Mouse (Mus musculus): ENCODE results near the gene Sema4c. TPM values are rescaled to one million over a fixed set of nuclear protein-coding genes. Genes with fewer than 3 reads are reported as not detected.

Sema4c gene
- total and polyA plus RNA-seq, 3 experiments, result 0.19 to 1.4 TPM; not detected in 1

GRCm38 (mm10) chr1:36542925-36543324, 15.2 kb downstream of the Sema4c start:
- no peaks in the 10 kb centered on the region; a peak in 1 of 4 replicates for H3K36me3 ChIP-seq (ENCODE audit: control insufficient read depth in 1 of 2, insufficient read depth in 2 of 2, low read length in 2 of 2)
- DNase-seq (ENCODE audit: low read depth, low spot score), result no peak
- no peak for TF ChIP-seq JUND (IDR thresholded peaks at IDR 0.05; ENCODE audit: low read depth, low read length)
- TF ChIP-seq MYC (IDR thresholded peaks at IDR 0.05; ENCODE audit: low read depth, low read length), result no peak
- no peak for TF ChIP-seq ZNF384 (IDR thresholded peaks at IDR 0.05; ENCODE audit: low read depth, low read length)
- TF ChIP-seq SMC3 (IDR thresholded peaks at IDR 0.05; ENCODE audit: low read depth, low read length), result no peak
- no peak for TF ChIP-seq NELFE (IDR thresholded peaks at IDR 0.05; ENCODE audit: low read depth, low read length)
- TF ChIP-seq MEF2A (IDR thresholded peaks at IDR 0.05; ENCODE audit: extremely low read depth, insufficient replicate concordance, low read depth, low read length, poor library complexity, severe bottlenecking), result no peak

GRCm38 (mm10) chr1:36541844-36542243, 16.3 kb downstream of the Sema4c start:
- Histone ChIP-seq H3K36me3 (ENCODE audit: control insufficient read depth in 1 of 2, insufficient read depth in 2 of 2, low read length in 2 of 2) (no peaks in the 10 kb centered on the region; a peak in 1 of 4 replicates), H3K79me2 (ENCODE audit: control insufficient read depth, insufficient read depth, low read length, poor library complexity) (peaks cover 3% of the 10 kb centered on the region), H3K4me3 (ENCODE audit: control insufficient read depth in 1 of 2, insufficient read depth in 1 of 2, low read depth in 2 of 2, low read length in 2 of 2) (no peak overlapping the region), H3K9me3 (replicated peaks; ENCODE audit: insufficient read depth, low read length) (no peaks in the 10 kb centered on the region), H3K9ac (ENCODE audit: control insufficient read depth, low read depth, low read length, poor library complexity, severe bottlenecking) (no peak overlapping the region), H3K27ac (ENCODE audit: control insufficient read depth, low read depth, low read length) (no peak overlapping the region), H3K27me3 (ENCODE audit: control insufficient read depth in 1 of 2, insufficient read depth in 2 of 2, low read length in 2 of 2) (no peaks in the 10 kb centered on the region), H3K4me1 (ENCODE audit: control insufficient read depth in 1 of 2, insufficient read depth in 2 of 2, low read length in 2 of 2) (no peaks in the 10 kb centered on the region; a peak in 3 of 4 replicates)
- DNase-seq (ENCODE audit: low read depth, low spot score), result no peak
- TF ChIP-seq E2F4 (IDR thresholded peaks at IDR 0.05; ENCODE audit: borderline replicate concordance, low read depth, low read length) (no peak), ELF1 (IDR thresholded peaks at IDR 0.05; ENCODE audit: low read depth, low read length) (no peak), CHD2 (IDR thresholded peaks at IDR 0.05; ENCODE audit: low read length) (no peak), SMC3 (IDR thresholded peaks at IDR 0.05; ENCODE audit: low read depth, low read length) (no peak), USF2 (IDR thresholded peaks at IDR 0.05; ENCODE audit: borderline replicate concordance in 1 of 2, insufficient read depth in 1 of 2, low read depth in 1 of 2, low read length in 2 of 2) (no peak), ZMIZ1 (IDR thresholded peaks at IDR 0.05; ENCODE audit: low read depth, low read length) (no peak), MEF2A (IDR thresholded peaks at IDR 0.05; ENCODE audit: extremely low read depth, insufficient replicate concordance, low read depth, low read length, poor library complexity, severe bottlenecking) (no peak), TAL1 (IDR thresholded peaks at IDR 0.05; ENCODE audit: low read length) (no peak), CTCF (IDR thresholded peaks at IDR 0.05 in 2 of 3, conservative IDR thresholded peaks at IDR 0.05 in 1 of 3; ENCODE audit: control insufficient read depth in 1 of 3, insufficient read depth in 1 of 3, low read depth in 2 of 3, low read length in 3 of 3, poor library complexity in 1 of 3, severe bottlenecking in 1 of 3) (no peak), JUND (IDR thresholded peaks at IDR 0.05; ENCODE audit: low read depth, low read length) (no peak), NELFE (IDR thresholded peaks at IDR 0.05; ENCODE audit: low read depth, low read length) (no peak), ZKSCAN1 (IDR thresholded peaks at IDR 0.05; ENCODE audit: low read depth, low read length) (no peak), TBP (IDR thresholded peaks at IDR 0.05; ENCODE audit: low read depth, low read length) (no peak), NRF1 (IDR thresholded peaks at IDR 0.05; ENCODE audit: insufficient read depth, low read depth, low read length, poor library complexity, severe bottlenecking) (no peak), MAX (IDR thresholded peaks at IDR 0.05; ENCODE audit: low read length) (no peak), RAD21 (IDR thresholded peaks at IDR 0.05; ENCODE audit: low read depth, low read length) (no peak), BHLHE40 (IDR thresholded peaks at IDR 0.05; ENCODE audit: borderline replicate concordance, low read depth, low read length) (no peak), ZC3H11A (IDR thresholded peaks at IDR 0.05; ENCODE audit: low read depth, low read length) (no peak), USF1 (IDR thresholded peaks at IDR 0.05; ENCODE audit: low read depth, low read length) (no peak)

More at GRCm38 (mm10) chr1:36542925-36543324, 15.2 kb downstream of the Sema4c start:
- Histone ChIP-seq H3K27me3 (ENCODE audit: control insufficient read depth in 1 of 2, insufficient read depth in 2 of 2, low read length in 2 of 2) (no peaks in the 10 kb centered on the region), H3K9ac (ENCODE audit: control insufficient read depth, low read depth, low read length, poor library complexity, severe bottlenecking) (no peak overlapping the region), H3K27ac (ENCODE audit: control insufficient read depth, low read depth, low read length) (no peak overlapping the region), H3K4me1 (ENCODE audit: control insufficient read depth in 1 of 2, insufficient read depth in 2 of 2, low read length in 2 of 2) (peaks cover 0 to 3% of the 10 kb centered on the region in 2 experiments; a peak in 3 of 4 replicates), H3K79me2 (ENCODE audit: control insufficient read depth, insufficient read depth, low read length, poor library complexity) (peaks cover 4% of the 10 kb centered on the region), H3K4me3 (ENCODE audit: control insufficient read depth in 1 of 2, insufficient read depth in 1 of 2, low read depth in 2 of 2, low read length in 2 of 2) (no peak overlapping the region), H3K9me3 (replicated peaks; ENCODE audit: insufficient read depth, low read length) (no peaks in the 10 kb centered on the region)
